Mouse (Mus musculus) T-helper 2 cell (primary cell): Measurements from ENCODE around the gene Krt33a.

ENCODE experiments used
- in situ Hi-C: fragments of 300-600 bp; cut with MboI, MseI; formaldehyde crosslinking; loops from one replicate; pipeline ENCODE4 v1.15.1; 2025; ENCODE audit warnings: high pct_unique_total_duplicates

Krt33a gene

GRCm38 (mm10) chr11:99988530-99988929, 27.5 kb downstream of the Krt33a start:
- in situ Hi-C loops: no loop called here

DNA sequence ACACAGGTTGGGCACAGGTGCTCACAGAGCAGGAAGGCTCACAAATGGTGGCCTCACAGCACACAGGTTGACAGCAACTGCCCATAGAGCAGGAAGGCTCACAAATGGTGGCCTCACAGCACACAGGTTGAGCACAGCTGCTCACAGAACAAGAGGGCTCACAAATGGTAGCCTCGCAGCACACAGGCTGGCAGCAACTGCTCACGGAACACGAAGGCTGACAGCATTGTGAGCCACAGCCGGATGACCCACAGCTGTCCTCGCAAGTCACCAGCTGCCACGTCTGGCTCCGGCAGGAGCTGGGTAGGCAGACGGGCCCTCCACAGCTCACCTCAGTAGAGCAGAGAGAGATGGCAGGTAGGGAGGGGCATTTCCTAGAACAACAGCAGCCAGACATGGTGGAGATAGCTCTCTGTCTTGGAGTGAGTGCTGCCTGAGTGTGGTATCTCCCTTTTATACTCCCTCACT, 29.8 kb downstream of the Krt33a start, which contains the start of gene Krtap16-1:
TSS of gene Krtap16-1 (minus strand) at position 418 of the 468 bp plus-strand sequence.
- in situ Hi-C loops: no loop called here

GRCm38 (mm10) chr11:99985291-99986092, 30.5 kb downstream of the Krt33a start:
- in situ Hi-C loops: no loop called here

DNA sequence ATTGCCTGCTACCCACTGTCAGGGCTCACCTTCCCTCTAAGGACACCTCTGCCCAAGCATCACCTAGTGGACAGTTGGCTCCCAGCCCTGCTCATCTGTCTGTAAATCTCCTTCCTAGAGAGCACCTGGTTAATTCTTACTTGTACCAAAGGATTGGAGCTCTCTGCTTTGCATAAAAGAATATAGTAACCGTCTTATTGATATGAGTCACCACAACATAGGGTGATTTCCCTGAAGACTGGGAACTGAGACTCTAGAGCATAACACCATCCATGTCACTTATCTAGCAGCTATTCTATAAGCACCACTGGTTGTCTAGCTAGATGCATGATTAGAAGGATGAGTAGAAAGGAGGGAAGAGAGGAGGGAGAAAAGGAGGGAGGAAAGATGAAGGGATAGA, 32.6 kb downstream of the Krt33a start:
- in situ Hi-C loops: no loop called here

GRCm38 (mm10) chr11:99982731-99983130, 33.3 kb downstream of the Krt33a start:
- in situ Hi-C loops: no loop called here

GRCm38 (mm10) chr11:99978953-99979352, 37.1 kb downstream of the Krt33a start, which contains the start of gene Krtap29-1:
Gene Krtap29-1 (minus strand): TSS chr11:99979053.
- in situ Hi-C loops: no loop called here

DNA sequence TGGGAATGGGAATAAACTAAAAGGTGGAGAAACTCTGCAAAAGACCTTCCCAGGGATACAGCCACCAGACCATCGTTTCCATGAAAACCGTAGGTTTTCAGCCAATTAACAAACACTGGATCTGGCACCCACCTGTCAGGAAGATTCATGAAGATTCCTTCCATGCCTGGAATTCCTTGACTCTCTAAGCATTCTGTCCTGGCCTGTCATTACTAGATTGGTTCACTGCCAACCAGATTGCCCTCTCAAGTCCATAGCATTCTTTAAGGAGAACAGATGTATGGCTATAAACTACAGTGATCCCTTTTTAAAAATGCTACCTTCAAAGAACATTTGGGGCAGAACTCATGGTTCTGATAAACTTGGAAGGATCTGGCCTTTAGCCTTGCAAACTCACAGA, 50.1 kb downstream of the Krt33a start:
- in situ Hi-C loops: no loop called here

GRCm38 (mm10) chr11:99964213-99964612, 51.8 kb downstream of the Krt33a start:
- in situ Hi-C loops: no loop called here
